Mouse (Mus musculus) testis, postnatal 10 days (tissue): ENCODE data around the gene Tmem30b.
"Not testable (repeated sequence)": the region's sequence is repeated elsewhere in the genome, so short reads cannot be mapped to it uniquely, and the experiment has no call there.

Experiments used
- DNase-seq: peaks from one replicate; pipeline ENCODE4 v3.0.0; 2021; ENCODE audit warnings: low spot score

Gene Tmem30b

GRCm38 (mm10) chr12:73546086-73546711 is at the start of gene Tmem30b:
Gene Tmem30b (minus strand): TSS chr12:73546392.
- peak; percentile 51 for DNase-seq

GRCm38 (mm10) chr12:73595226-73595625 is 49.0 kb upstream of the Tmem30b start:
- no peak for DNase-seq

GRCm38 (mm10) chr12:73594177-73594745 is 48.1 kb upstream of the Tmem30b start:
- no peak for DNase-seq

DNA sequence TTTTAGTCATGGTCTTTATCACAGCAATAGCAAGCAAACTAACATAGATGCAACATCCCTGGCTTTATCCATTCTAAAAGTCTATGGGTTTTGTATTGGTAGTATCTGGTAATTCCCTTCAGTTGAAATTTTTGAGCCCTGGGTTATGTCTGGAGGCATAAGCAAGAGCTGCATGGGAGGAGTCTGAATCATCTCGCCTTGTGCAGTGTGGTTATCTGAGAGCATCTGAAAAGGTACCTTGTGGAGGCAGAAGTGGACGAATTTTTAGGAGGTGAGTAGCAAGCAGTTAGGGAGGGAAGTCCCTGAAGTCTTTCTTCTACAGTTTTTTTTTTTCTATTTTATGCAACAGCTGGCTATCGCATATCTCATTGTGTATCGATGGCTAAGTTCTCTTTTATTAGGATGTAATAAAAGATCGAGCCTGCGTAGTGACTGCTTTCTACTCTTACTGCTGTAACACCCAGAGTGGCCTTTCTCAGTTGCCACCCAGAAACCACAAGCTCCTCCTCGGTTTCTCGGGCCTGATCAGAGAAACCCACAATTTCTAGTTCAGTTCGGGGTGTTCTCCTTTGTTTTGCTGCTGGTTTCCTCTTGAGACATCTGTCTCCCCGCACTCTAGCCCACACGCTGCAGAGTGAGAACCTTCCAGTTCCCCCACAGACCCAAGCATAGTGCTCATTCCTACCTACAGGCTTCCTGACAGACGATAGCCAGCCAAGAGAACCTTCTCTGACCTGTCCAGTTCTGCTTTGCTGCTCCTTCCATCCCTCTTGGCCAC is 47.0 kb upstream of the Tmem30b start:
- DNase-seq: no peak

GRCm38 (mm10) chr12:73591625-73592024 is 45.4 kb upstream of the Tmem30b start:
- no peak for DNase-seq

GRCm38 (mm10) chr12:73590627-73591276 is 44.6 kb upstream of the Tmem30b start:
- DNase-seq: no peak

DNA sequence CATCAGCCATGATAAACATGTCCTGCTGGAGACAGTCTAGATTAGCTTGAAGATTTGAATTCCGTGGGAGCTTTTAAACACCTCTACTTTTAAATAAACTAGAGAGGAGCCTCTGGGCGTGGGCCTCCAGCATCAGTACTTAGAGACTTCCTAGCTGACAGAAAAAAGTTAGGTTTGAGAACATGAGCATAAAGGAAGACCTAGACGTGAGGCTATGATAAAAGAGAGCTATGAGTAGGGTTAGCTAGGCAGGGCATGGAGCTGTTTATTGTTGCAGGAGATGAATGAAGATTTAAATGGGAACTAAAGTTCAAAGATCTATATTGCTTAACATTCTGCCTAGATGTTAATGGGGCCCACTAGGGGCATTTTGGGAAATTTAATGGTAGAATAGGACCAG is 41.1 kb upstream of the Tmem30b start:
- DNase-seq: no peak

DNA sequence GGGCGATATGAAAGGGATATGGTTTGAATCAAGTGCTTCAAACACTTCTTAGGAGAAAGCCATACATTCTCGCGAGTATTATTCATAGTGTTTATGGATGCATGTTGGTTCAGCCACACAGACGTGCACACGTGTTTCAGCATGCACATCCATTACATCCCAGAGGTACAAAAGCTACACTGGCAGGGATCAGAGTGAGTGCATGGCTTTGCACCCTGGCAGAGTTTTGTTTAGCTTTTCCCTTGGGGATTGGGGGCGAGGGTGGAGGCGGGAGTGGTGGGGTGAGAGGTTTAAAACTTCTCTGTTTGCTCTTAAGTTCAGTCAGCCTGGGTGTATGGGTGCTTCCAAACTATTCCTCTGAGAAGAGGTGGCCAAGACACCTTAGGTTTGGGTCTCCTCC is 39.7 kb upstream of the Tmem30b start:
- no peak for DNase-seq

- DNase-seq: no peak
Measured at GRCm38 (mm10) chr12:73585241-73585801, 39.1 kb upstream of the Tmem30b start.

GRCm38 (mm10) chr12:73584610-73585240 is 38.5 kb upstream of the Tmem30b start, which contains the start of gene Prkch:
Gene Prkch (plus strand): TSS chr12:73584796.
- peak; percentile 77 for DNase-seq

DNA sequence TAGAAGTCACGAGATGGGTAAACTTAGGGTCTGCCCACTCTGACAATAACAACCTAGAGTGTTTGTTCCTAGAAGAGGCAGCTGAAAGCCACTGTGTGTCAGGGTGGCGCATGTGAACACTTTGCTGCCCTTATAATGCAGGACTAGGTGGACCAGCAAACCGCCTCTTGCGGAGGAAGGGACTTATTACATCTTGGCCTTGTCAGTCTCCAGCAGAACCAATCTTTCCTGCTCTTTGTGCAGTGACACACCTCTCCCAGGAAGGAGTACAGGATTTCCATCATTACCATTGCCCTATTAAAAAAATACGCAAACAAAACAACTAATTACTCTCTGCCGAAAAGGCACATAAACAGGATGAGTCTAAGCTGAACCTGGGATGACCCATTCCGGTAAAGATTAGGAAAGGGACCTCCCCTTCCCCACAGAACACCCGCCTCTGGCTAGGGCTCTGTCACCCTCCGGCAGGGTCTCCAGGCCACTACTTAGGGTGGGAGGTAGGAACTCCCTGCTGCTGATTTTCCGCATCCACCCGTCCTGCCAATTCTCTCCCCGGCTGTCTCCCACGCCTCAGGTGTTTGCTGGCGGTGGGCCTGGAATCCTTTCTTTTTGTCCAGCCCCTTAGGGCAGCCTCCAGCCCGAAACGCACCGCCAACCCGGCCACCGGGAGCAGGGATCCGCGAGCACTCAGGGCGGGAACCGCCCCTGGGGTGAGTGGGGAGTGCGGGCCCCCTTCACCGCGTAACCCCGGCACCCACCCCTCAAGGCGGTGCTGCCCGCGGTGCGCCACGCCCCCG is 37.8 kb upstream of the Tmem30b start:
- peak; percentile 50 for DNase-seq

GRCm38 (mm10) chr12:73583318-73583717 is 37.1 kb upstream of the Tmem30b start:
- DNase-seq: no peak

DNA sequence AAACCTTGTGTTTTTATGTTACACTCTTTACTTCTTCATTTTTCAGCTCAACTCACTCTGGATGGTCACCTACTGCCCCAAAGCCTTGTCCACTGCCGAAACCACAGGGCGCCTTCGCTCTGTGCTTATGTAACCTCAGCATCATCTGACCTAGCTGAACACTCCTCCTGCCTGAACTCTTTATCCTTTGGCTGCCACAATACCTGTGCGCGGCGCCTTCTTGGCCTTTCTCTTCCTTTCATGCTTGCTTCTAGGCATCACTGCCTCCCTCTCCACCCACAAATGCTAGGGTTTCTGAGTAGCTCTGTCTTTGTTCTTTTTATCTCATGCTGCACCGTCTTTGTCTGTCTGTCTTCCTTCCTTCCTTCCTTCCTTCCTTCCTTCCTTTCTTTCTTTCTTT is 34.6 kb upstream of the Tmem30b start:
- no peak for DNase-seq

DNA sequence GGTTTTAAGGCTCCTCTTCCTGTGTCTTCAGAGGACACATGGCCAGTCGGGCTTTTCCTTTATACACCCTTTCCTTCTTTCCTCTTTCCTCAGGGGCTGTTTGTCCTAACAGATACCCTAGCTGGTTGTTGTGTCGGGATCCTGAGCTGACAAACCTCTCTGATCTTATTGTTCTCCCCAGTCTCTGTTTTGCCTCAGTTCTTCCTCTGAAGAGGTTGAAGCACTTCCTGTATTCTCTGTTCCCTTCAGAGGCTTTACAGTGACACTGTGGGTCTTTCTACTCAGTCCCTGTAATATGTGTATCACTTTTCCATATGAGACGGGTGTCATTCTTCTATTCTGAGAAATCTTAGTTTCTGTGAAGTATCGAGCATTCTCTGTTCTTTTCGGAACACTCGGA is 31.9 kb upstream of the Tmem30b start:
- DNase-seq: no peak

DNA sequence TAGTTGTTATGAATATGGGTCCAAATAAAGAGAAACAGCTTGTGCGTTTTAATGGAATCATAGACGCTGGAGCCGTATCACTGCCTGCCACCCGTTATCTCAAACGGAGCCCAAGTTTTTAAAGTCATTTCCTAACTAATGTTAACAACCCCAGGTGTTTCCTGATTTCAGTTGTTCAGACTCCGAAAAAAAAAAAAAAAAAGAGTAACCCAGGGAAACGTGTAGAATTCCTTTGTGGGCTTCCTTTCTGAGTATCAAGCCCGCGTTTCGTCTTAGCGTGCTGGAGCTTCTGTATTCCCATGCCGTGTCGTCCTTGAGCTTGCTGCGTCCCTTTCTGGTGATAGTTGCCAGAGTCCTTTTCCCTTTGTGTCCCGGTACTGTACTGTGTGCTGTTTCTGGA is 28.4 kb upstream of the Tmem30b start:
- no peak for DNase-seq

DNA sequence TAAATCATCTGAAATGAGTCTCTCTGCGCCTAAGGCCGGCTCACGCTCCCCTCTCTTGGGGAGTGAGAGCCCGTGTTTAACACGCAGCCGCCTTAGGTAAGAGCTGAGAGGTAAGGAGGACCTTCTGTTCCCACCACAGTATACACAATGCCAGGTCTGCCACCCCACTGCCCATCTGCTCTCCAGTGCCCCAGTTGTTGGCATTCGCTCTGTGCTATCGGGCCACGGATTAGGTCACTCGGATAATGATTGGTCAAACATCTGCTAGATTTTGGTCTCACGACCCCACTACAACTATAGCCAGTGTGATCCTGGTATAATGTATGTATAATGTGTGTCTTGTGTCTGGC is 19.4 kb upstream of the Tmem30b start:
- no peak for DNase-seq

GRCm38 (mm10) chr12:73564795-73565619 is 18.8 kb upstream of the Tmem30b start:
- DNase-seq: no peak

DNA sequence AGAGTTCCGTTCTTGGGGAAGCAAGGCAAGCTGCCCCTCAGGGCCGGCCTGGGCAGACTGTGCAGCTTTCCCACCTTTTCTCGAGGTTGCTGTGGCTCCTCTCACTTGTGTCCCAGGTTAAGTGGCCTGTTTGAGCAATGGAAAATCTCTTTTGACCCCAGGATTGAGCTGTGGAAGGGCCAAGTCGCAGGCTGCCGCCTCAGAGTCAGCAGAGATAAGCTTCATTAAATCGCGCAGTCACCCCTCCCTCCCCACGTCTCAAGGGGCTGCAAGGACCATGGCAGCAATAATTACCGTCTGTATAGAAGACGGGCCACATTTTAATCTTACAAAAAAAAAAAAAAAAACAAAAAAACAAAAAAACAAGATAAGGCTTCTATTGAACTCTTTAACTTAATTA is 18.0 kb upstream of the Tmem30b start:
- no peak for DNase-seq

GRCm38 (mm10) chr12:73563122-73563521 is 16.9 kb upstream of the Tmem30b start:
- DNase-seq: not testable (repeated sequence)

DNA sequence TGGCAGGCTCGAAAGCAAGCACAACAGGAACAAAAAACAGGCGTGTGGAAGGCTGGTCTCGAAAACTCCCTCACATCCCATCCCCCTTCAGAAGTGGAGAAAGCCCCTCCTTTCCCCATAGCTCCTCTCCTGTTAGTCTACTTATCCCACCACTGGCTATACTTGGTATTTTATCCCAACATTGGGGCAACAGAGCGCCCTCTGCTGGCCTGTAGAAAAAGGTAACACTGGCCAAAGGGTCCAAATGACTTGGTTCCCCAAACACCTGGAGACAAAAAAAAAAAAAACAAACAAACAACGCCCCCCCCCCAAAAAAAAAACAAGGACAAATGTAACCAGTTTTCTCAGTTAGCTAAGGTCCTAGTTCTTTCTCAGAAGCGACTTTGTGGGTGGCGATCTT is 13.9 kb upstream of the Tmem30b start:
- no peak for DNase-seq
